Mouse (Mus musculus): Measurements from ENCODE around the gene Sh3gl3. TPM values are rescaled to one million over a fixed set of nuclear protein-coding genes. Genes with fewer than 3 reads are reported as not detected.

Sh3gl3 gene
- polyA plus RNA-seq, 1 experiment from 2014 or later, result 56.7 TPM

- ATAC-seq (ENCODE audit: low FRiP score), result no peak
These were observed 153.6 kb downstream of the Sh3gl3 start for GRCm38 (mm10) chr7:82327201-82327600.

DNA sequence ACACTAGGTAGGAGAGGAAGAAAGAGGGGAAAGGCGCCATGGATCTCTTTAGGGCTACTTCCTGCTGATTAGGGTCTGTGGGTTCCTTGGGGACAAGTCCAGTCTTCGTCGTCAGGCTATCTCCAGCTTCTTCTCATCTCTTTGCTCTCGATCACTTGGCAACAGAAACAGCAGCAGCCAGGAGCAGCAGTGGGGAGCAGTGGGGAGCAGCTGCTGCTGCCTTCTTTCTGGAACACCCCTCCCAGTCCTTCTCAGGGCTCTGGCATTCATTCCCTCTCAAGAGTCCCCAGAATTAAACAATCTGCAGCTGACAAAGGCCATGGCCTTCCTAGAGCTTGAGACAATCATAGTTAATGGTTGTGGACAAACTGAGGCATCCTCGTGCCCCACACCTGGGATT, 154.2 kb downstream of the Sh3gl3 start:
- Histone ChIP-seq H3K4me3 (no peak overlapping the region), H3K4me2 (no peak overlapping the region), H3K9ac (no peak overlapping the region), H3K36me3 (no peaks in the 10 kb centered on the region), H3K9me3 (no peaks in the 10 kb centered on the region), H3K4me1 (replicated peaks) (no peaks in the 10 kb centered on the region), H3K27ac (no peak overlapping the region), H3K27me3 (peaks cover 4% of the 10 kb centered on the region; the same call in 1 of the 2 replicates)
- 57% methylated on average over 5 of the region's 5 CpGs for WGBS
- ATAC-seq (ENCODE audit: low FRiP score), result no peak

More at GRCm38 (mm10) chr7:82327201-82327600, 153.6 kb downstream of the Sh3gl3 start:
- Histone ChIP-seq H3K9me3 (no peaks in the 10 kb centered on the region), H3K4me3 (no peak overlapping the region), H3K9ac (no peak overlapping the region), H3K4me2 (no peak overlapping the region), H3K27me3 (0 out of 2 replicates have a peak, but pooled peaks cover 2% of the 10 kb centered on the region), H3K36me3 (no peaks in the 10 kb centered on the region), H3K27ac (no peak overlapping the region), H3K4me1 (replicated peaks) (no peaks in the 10 kb centered on the region)
- WGBS, result 57% methylated on average over 4 of the region's 4 CpGs

- 68% methylated on average over 4 of the region's 4 CpGs for WGBS
- H3K27ac ChIP-seq, result no peak overlapping the region
- no peak for ATAC-seq (ENCODE audit: low FRiP score)
These were observed 156.2 kb downstream of the Sh3gl3 start for GRCm38 (mm10) chr7:82329831-82330230.

DNA sequence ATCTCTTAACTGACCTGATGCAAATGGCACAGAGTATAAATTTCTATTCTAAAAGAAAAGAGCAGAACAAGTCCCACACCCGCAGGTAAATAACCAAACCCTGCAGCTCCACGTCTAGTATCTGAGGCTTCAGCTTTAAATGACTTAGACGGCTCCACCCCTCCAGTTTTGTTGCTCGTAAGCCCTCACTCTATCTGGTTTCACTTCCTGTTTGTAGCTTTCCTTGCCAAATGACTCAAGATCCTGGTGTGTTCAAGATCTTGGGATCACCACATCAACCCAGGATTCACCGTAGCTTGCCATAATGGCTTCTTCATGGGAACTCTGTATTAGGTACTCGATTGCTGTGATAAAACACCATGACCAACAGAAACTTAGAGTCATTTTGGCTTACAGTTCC, 157.2 kb downstream of the Sh3gl3 start:
- Histone ChIP-seq H3K4me2 (no peak overlapping the region), H3K36me3 (no peaks in the 10 kb centered on the region), H3K27ac (no peak overlapping the region), H3K4me3 (no peak overlapping the region), H3K27me3 (peaks cover 34% of the 10 kb centered on the region), H3K4me1 (replicated peaks) (peaks cover 10% of the 10 kb centered on the region), H3K9ac (no peak overlapping the region), H3K9me3 (no peaks in the 10 kb centered on the region)
- WGBS, result 82% methylated on average over 6 of the region's 6 CpGs
- ATAC-seq (ENCODE audit: low FRiP score), result no peak

More at GRCm38 (mm10) chr7:82329831-82330230, 156.2 kb downstream of the Sh3gl3 start:
- no peaks in the 10 kb centered on the region for H3K9me3 ChIP-seq
- peaks cover 23% of the 10 kb centered on the region for H3K27me3 ChIP-seq
- H3K4me3 ChIP-seq, result no peak overlapping the region
- no peak overlapping the region for H3K4me2 ChIP-seq
- no peak overlapping the region for H3K9ac ChIP-seq
- H3K4me1 ChIP-seq (replicated peaks), result peaks cover under 1% of the 10 kb centered on the region
- H3K36me3 ChIP-seq, result no peaks in the 10 kb centered on the region

GRCm38 (mm10) chr7:82334000-82334399, 160.4 kb downstream of the Sh3gl3 start:
- Histone ChIP-seq H3K36me3 (no peaks in the 10 kb centered on the region), H3K4me1 (replicated peaks) (peaks cover 16% of the 10 kb centered on the region), H3K4me3 (no peak overlapping the region), H3K9me3 (no peaks in the 10 kb centered on the region), H3K4me2 (no peak overlapping the region), H3K9ac (no peak overlapping the region), H3K27ac (no peak overlapping the region), H3K27me3 (peaks cover 63% of the 10 kb centered on the region)
- 52% methylated on average over 1 of the region's 1 CpGs for WGBS
- no peak for ATAC-seq (ENCODE audit: low FRiP score)

DNA sequence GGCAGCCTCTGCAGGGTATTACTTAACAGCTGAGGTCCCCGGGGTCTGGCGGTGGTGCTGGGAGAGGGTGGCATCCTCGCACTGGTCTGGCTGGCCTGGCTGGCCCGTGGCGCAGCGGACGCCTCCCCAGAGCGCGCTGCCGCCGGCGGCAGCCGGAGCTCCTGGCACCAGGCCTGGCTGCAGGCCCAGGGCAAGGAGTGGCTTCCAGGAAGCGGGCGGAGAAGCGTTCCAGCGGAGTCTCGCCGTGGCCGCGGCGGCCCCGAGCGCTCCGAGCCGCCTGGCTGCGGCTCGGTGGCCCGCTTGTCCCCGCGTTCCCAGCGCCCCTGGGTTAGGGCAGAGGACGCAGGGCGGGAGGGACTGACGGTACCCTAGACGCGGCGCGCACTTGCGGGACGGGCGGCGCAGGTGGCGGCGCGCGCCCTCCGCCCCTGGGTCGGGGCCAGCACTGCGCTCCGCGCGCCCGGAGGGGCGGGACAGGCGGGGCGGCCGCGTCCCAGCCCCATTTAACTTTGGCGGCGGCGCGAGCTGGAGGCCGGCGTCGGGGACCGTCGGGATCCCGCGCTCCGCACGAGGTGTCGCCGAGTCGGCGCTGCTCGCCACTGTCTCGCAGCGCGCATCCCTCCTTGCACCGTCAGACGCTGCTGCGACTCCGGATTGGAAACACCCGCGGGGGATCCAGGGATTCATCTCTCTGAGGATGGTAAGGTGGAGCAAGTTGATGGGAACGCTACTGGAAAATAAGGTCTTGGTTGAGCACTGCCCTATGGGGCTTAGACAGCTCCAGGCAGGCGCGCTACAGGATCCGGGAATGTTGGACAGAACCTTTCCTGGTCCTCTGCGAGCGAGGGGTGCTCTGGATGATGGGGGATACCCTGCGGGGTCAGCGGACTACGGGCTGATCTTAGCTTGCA, 161.8 kb downstream of the Sh3gl3 start, which contains the start of gene Adamtsl3:
Gene Adamtsl3, plus strand, starts transcription at position 484 of the 911 bp plus-strand sequence.
- Histone ChIP-seq H3K4me2 (peak within 1 kb of the TSS; percentile 92), H3K27me3 (peaks cover 66% of the 10 kb centered on the region), H3K36me3 (no peaks in the 10 kb centered on the region), H3K4me3 (peak within 1 kb of the TSS; percentile 56), H3K9me3 (no peaks in the 10 kb centered on the region), H3K9ac (peak within 1 kb of the TSS; percentile 67), H3K27ac (no peak within 1 kb of the TSS), H3K4me1 (replicated peaks) (peaks cover 16% of the 10 kb centered on the region)
- ATAC-seq (ENCODE audit: low FRiP score), result peak; percentile 71
- WGBS, result under 1% methylated on average over 95 of the region's 95 CpGs

GRCm38 (mm10) chr7:82336132-82336531, 162.5 kb downstream of the Sh3gl3 start:
- ATAC-seq (ENCODE audit: low FRiP score), result peak; percentile 58
- Histone ChIP-seq H3K4me1 (replicated peaks) (peaks cover 16% of the 10 kb centered on the region), H3K4me3 (peak overlapping the region; percentile 56), H3K27ac (no peak overlapping the region), H3K36me3 (no peaks in the 10 kb centered on the region), H3K9ac (peak overlapping the region; percentile 67), H3K27me3 (peaks cover 66% of the 10 kb centered on the region), H3K4me2 (peak overlapping the region; percentile 92), H3K9me3 (no peaks in the 10 kb centered on the region)
- WGBS, result 1% methylated on average over 34 of the region's 34 CpGs

- no peak overlapping the region for H3K4me3 ChIP-seq
- no peaks in the 10 kb centered on the region for H3K36me3 ChIP-seq
- H3K4me1 ChIP-seq (replicated peaks), result peaks cover 20% of the 10 kb centered on the region
- no peak overlapping the region for H3K27ac ChIP-seq
- peaks cover 60% of the 10 kb centered on the region for H3K27me3 ChIP-seq
- no peak overlapping the region for H3K4me2 ChIP-seq
- H3K9me3 ChIP-seq, result no peaks in the 10 kb centered on the region
- 92% methylated on average over 9 of the region's 9 CpGs for WGBS
- no peak overlapping the region for H3K9ac ChIP-seq
- ATAC-seq (ENCODE audit: low FRiP score), result no peak
These were observed 164.5 kb downstream of the Sh3gl3 start for GRCm38 (mm10) chr7:82338121-82338520.

- no peak for ATAC-seq (ENCODE audit: low FRiP score)
- no peaks in the 10 kb centered on the region for H3K9me3 ChIP-seq
- H3K27me3 ChIP-seq, result peaks cover 56% of the 10 kb centered on the region
- H3K27ac ChIP-seq, result no peak overlapping the region
- H3K4me3 ChIP-seq, result no peak overlapping the region
- WGBS, result 80% methylated on average over 4 of the region's 4 CpGs
- no peak overlapping the region for H3K9ac ChIP-seq
- no peaks in the 10 kb centered on the region for H3K36me3 ChIP-seq
- no peak overlapping the region for H3K4me2 ChIP-seq
- peaks cover 20% of the 10 kb centered on the region for H3K4me1 ChIP-seq (replicated peaks)
These were observed 164.9 kb downstream of the Sh3gl3 start for GRCm38 (mm10) chr7:82338532-82338931.

GRCm38 (mm10) chr7:82339214-82339613, 165.6 kb downstream of the Sh3gl3 start:
- Histone ChIP-seq H3K4me1 (replicated peaks) (peaks cover 20% of the 10 kb centered on the region), H3K36me3 (no peaks in the 10 kb centered on the region), H3K27me3 (peaks cover 49% of the 10 kb centered on the region), H3K27ac (no peak overlapping the region), H3K4me2 (no peak overlapping the region), H3K9ac (no peak overlapping the region), H3K4me3 (no peak overlapping the region), H3K9me3 (no peaks in the 10 kb centered on the region)
- WGBS, result 58% methylated on average over 3 of the region's 3 CpGs
- no peak for ATAC-seq (ENCODE audit: low FRiP score)

DNA sequence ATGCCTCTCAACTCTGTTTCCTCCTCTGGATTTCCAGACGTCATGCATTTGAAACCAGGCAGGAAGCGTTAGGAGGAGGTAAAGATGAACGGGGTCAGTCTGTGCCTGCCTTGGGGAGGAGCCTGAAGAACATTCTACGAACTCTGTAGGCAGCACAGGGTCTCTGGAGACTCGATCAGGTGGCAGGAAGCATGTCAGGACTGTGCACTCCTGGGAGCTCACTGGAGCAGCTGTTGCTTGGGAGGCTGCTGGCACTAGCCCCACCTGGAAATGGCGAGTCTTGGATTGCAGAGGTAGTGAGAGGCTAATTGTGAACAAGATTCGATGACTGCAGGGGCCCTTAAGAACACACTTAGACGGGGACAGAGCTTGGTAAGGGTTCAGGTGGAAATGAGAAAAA, 167.8 kb downstream of the Sh3gl3 start:
- no peaks in the 10 kb centered on the region for H3K9me3 ChIP-seq
- H3K27me3 ChIP-seq, result peaks cover 27% of the 10 kb centered on the region
- ATAC-seq (ENCODE audit: low FRiP score), result no peak
- no peak overlapping the region for H3K4me2 ChIP-seq
- H3K36me3 ChIP-seq, result no peaks in the 10 kb centered on the region
- H3K27ac ChIP-seq, result no peak overlapping the region
- H3K4me3 ChIP-seq, result no peak overlapping the region
- 47% methylated on average over 8 of the region's 8 CpGs for WGBS
- no peak overlapping the region for H3K9ac ChIP-seq
- peaks cover 4% of the 10 kb centered on the region; the same call in 1 of the 2 replicates for H3K4me1 ChIP-seq (replicated peaks)

DNA sequence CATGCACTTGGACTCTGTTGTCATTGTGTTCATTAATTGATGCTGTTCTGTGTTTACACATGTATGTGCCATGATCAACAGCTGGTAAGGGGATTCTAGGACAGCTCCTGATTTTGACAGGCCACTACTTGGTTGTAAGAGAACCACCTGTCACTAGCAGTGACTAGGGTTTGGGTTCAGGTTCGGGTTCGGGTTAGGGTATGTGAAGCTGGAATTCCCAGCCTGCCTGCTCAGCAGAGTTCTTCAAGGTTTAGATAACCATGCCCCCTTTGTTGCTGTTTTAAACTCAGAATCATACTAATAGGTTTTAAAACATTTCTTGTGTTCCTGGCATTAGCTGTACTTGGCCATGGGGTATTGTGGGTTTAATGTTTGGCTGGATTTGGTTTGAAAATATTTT, 173.1 kb downstream of the Sh3gl3 start:
- no peak overlapping the region for H3K4me3 ChIP-seq
- H3K4me1 ChIP-seq (replicated peaks), result no peaks in the 10 kb centered on the region
- WGBS, result 93% methylated on average over 2 of the region's 2 CpGs
- H3K9ac ChIP-seq, result no peak overlapping the region
- no peaks in the 10 kb centered on the region for H3K9me3 ChIP-seq
- no peaks in the 10 kb centered on the region for H3K27me3 ChIP-seq
- H3K4me2 ChIP-seq, result no peak overlapping the region
- no peaks in the 10 kb centered on the region for H3K36me3 ChIP-seq
- no peak overlapping the region for H3K27ac ChIP-seq
- no peak for ATAC-seq (ENCODE audit: low FRiP score)

GRCm38 (mm10) chr7:82349796-82350195, 176.2 kb downstream of the Sh3gl3 start:
- no peaks in the 10 kb centered on the region for H3K9me3 ChIP-seq
- no peak overlapping the region for H3K27ac ChIP-seq
- H3K4me1 ChIP-seq (replicated peaks), result no peaks in the 10 kb centered on the region
- no peaks in the 10 kb centered on the region for H3K36me3 ChIP-seq
- no peak overlapping the region for H3K4me2 ChIP-seq
- H3K4me3 ChIP-seq, result no peak overlapping the region
- H3K27me3 ChIP-seq, result no peaks in the 10 kb centered on the region
- no peak for ATAC-seq (ENCODE audit: low FRiP score)
- H3K9ac ChIP-seq, result no peak overlapping the region
- WGBS, result 80% methylated on average over 7 of the region's 7 CpGs

Data from hindbrain, embryonic 13.5 days (tissue).